15 mouse cellular contexts compared by ENCODE assay signal in the genomic region with DNA sequence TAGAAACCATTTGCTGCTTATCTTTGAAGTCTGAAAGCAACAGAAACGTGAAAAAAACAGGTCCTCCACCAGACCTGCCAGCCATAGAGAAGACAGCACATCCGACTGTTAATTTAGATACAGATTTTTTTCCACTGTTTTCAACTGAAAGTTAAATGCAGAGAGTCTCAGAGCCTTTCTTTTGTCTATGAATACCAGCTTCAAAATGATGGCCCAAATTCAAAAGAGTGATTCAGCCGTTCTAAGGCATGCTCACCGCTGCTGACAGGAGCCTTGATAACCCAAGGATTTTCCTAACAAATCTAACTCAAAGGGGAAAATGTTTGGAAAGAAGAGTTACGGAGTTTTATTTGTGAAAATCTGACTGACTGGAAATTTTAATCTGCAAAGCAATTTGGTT.
"Had no signal": no experiment of that assay in that cellular context is flagged by ENCODE, and none has a peak within 500 bp of the region (broad histone marks: within the 10 kb centered on the region; RNA-seq: fewer than 3 reads in every experiment).

No protein-coding gene starts in this region.

- H3K4me2 ChIP-seq: liver, embryonic 11.5 days; liver, embryonic 15.5 days; lung, embryonic 15.5 days; midbrain, embryonic 11.5 days; midbrain, embryonic 15.5 days; neural tube, embryonic 12.5 days had no signal

- H3K4me1 ChIP-seq: limb, embryonic 10.5 days; liver, embryonic 15.5 days; lung, embryonic 15.5 days; megakaryocyte, embryonic 14.5 days; midbrain, embryonic 15.5 days; neural tube, embryonic 12.5 days had no signal

- ATAC-seq: midbrain, embryonic 15.5 days had no signal

- H3K4me3 ChIP-seq: left cerebral cortex, adult 2 months; limb, embryonic 10.5 days; liver, embryonic 15.5 days; lung, embryonic 15.5 days; megakaryocyte, embryonic 14.5 days; midbrain, embryonic 15.5 days; neural tube, embryonic 12.5 days had no signal

- H3K9me3 ChIP-seq: limb, embryonic 10.5 days; liver, embryonic 15.5 days; lung, embryonic 15.5 days; midbrain, embryonic 15.5 days; neural tube, embryonic 12.5 days had no signal

- H3K27ac ChIP-seq: left cerebral cortex, adult 2 months; limb, embryonic 10.5 days; liver, embryonic 15.5 days; lung, embryonic 15.5 days; macrophage; midbrain, embryonic 15.5 days; neural tube, embryonic 12.5 days; stomach, postnatal 0 days had no signal

- H3K36me3 ChIP-seq: limb, embryonic 10.5 days; liver, embryonic 15.5 days; lung, embryonic 15.5 days; midbrain, embryonic 15.5 days; neural tube, embryonic 12.5 days had no signal

- DNase-seq: kidney, adult 9 months; kidney, postnatal 14 days; lung, postnatal 14 days; thymus, postnatal 14 days had no signal

- H3K9ac ChIP-seq: liver, embryonic 15.5 days; lung, embryonic 15.5 days; midbrain, embryonic 15.5 days; neural tube, embryonic 12.5 days had no signal

- H3K27me3 ChIP-seq: liver, embryonic 15.5 days; lung, embryonic 15.5 days; megakaryocyte, embryonic 14.5 days; midbrain, embryonic 15.5 days; neural tube, embryonic 12.5 days had no signal
